Mouse (Mus musculus): ENCODE measurements around the gene Rccd1. TPM values are rescaled to one million over a fixed set of nuclear protein-coding genes. Genes with fewer than 3 reads are reported as not detected.
A peak's percentile ranks its signal among the peaks of the same experiment; 100 is the strongest.

The Rccd1 gene
- polyA plus RNA-seq, 1 experiment from 2014 or later, result 1.6 TPM

- no peak overlapping the region for H3K4me2 ChIP-seq (ENCODE audit: low read depth, low read length)
- H3K36me3 ChIP-seq (replicated peaks; ENCODE audit: insufficient read depth, low read length), result peaks cover 48% of the 10 kb centered on the region
- H3K9me3 ChIP-seq (ENCODE audit: low read length), result no peaks in the 10 kb centered on the region
- no peak for TF ChIP-seq CTCF (IDR thresholded peaks at IDR 0.05; ENCODE audit: low read depth)
- no peak for TF ChIP-seq EP300 (IDR thresholded peaks at IDR 0.05; ENCODE audit: low read depth)
- peaks cover 9% of the 10 kb centered on the region for H3K4me1 ChIP-seq (ENCODE audit: insufficient read depth)
- DNase-seq (no peak), ATAC-seq (no peak)
- H3K27me3 ChIP-seq (ENCODE audit: insufficient read depth, low read length), result no peaks in the 10 kb centered on the region
- no peak overlapping the region for H3K9ac ChIP-seq (replicated peaks)
- WGBS (ENCODE audit: insufficient replicate concordance), result 88% methylated on average over 4 of the region's 4 CpGs
- H3K27ac ChIP-seq (ENCODE audit: low read depth), result no peak overlapping the region
- no peak overlapping the region for H3K4me3 ChIP-seq (ENCODE audit: low read depth, low read length)
Observed at GRCm38 (mm10) chr7:80318670-80319069, 5.6 kb downstream of the Rccd1 start.

- no peak for ATAC-seq
- TF ChIP-seq CTCF (IDR thresholded peaks at IDR 0.05; ENCODE audit: low read depth) (no peak), EP300 (IDR thresholded peaks at IDR 0.05; ENCODE audit: low read depth) (no peak)
- H3K36me3 ChIP-seq (replicated peaks; ENCODE audit: insufficient read depth, low read length), result peaks cover 59% of the 10 kb centered on the region
- WGBS (ENCODE audit: insufficient replicate concordance), result 71% methylated on average over 1 of the region's 1 CpGs
- no peak overlapping the region for H3K27ac ChIP-seq (ENCODE audit: low read depth)
- H3K27me3 ChIP-seq (ENCODE audit: insufficient read depth, low read length), result no peaks in the 10 kb centered on the region
- no peak overlapping the region for H3K9ac ChIP-seq (replicated peaks)
- H3K4me3 ChIP-seq (ENCODE audit: low read depth, low read length), result no peak overlapping the region
- no peaks in the 10 kb centered on the region for H3K9me3 ChIP-seq (ENCODE audit: low read length)
- no peak for DNase-seq
- H3K4me1 ChIP-seq (ENCODE audit: insufficient read depth), result no peaks in the 10 kb centered on the region
- H3K4me2 ChIP-seq (ENCODE audit: low read depth, low read length), result no peak overlapping the region
Observed at GRCm38 (mm10) chr7:80317439-80318115, 6.7 kb downstream of the Rccd1 start.

- ATAC-seq (no peak), DNase-seq (no peak)
- H3K9ac ChIP-seq (replicated peaks), result no peak overlapping the region
- H3K36me3 ChIP-seq (replicated peaks; ENCODE audit: insufficient read depth, low read length), result peaks cover 75% of the 10 kb centered on the region
- H3K9me3 ChIP-seq (ENCODE audit: low read length), result no peaks in the 10 kb centered on the region
- no peaks in the 10 kb centered on the region for H3K4me1 ChIP-seq (ENCODE audit: insufficient read depth)
- no peak overlapping the region for H3K27ac ChIP-seq (ENCODE audit: low read depth)
- 82% methylated on average over 2 of the region's 2 CpGs for WGBS (ENCODE audit: insufficient replicate concordance)
- no peak overlapping the region for H3K4me3 ChIP-seq (ENCODE audit: low read depth, low read length)
- no peak overlapping the region for H3K4me2 ChIP-seq (ENCODE audit: low read depth, low read length)
- TF ChIP-seq CTCF (IDR thresholded peaks at IDR 0.05; ENCODE audit: low read depth) (no peak), EP300 (IDR thresholded peaks at IDR 0.05; ENCODE audit: low read depth) (no peak)
- H3K27me3 ChIP-seq (ENCODE audit: insufficient read depth, low read length), result no peaks in the 10 kb centered on the region
Observed at GRCm38 (mm10) chr7:80315733-80316132, 8.5 kb downstream of the Rccd1 start.

GRCm38 (mm10) chr7:80310771-80311170 is 13.5 kb downstream of the Rccd1 start:
- Histone ChIP-seq H3K9me3 (ENCODE audit: low read length) (no peaks in the 10 kb centered on the region), H3K27me3 (ENCODE audit: insufficient read depth, low read length) (no peaks in the 10 kb centered on the region), H3K27ac (ENCODE audit: low read depth) (no peak overlapping the region), H3K4me3 (ENCODE audit: low read depth, low read length) (no peak overlapping the region), H3K36me3 (replicated peaks; ENCODE audit: insufficient read depth, low read length) (peaks cover 98% of the 10 kb centered on the region), H3K4me1 (ENCODE audit: insufficient read depth) (no peaks in the 10 kb centered on the region), H3K4me2 (ENCODE audit: low read depth, low read length) (no peak overlapping the region), H3K9ac (replicated peaks) (no peak overlapping the region)
- no peak for TF ChIP-seq CTCF (IDR thresholded peaks at IDR 0.05; ENCODE audit: low read depth)
- no peak for TF ChIP-seq EP300 (IDR thresholded peaks at IDR 0.05; ENCODE audit: low read depth)
- 84% methylated on average over 7 of the region's 7 CpGs for WGBS (ENCODE audit: insufficient replicate concordance)
- DNase-seq (no peak), ATAC-seq (no peak)

- 86% methylated on average over 3 of the region's 3 CpGs for WGBS (ENCODE audit: insufficient replicate concordance)
- Histone ChIP-seq H3K4me3 (ENCODE audit: low read depth, low read length) (no peak overlapping the region), H3K9ac (replicated peaks) (no peak overlapping the region), H3K4me1 (ENCODE audit: insufficient read depth) (no peaks in the 10 kb centered on the region), H3K27ac (ENCODE audit: low read depth) (no peak overlapping the region), H3K4me2 (ENCODE audit: low read depth, low read length) (no peak overlapping the region), H3K9me3 (ENCODE audit: low read length) (no peaks in the 10 kb centered on the region), H3K36me3 (replicated peaks; ENCODE audit: insufficient read depth, low read length) (peaks cover 94% of the 10 kb centered on the region), H3K27me3 (ENCODE audit: insufficient read depth, low read length) (no peaks in the 10 kb centered on the region)
- TF ChIP-seq CTCF (IDR thresholded peaks at IDR 0.05; ENCODE audit: low read depth) (peak; percentile 29; the same call in 1 of the 2 replicates), EP300 (IDR thresholded peaks at IDR 0.05; ENCODE audit: low read depth) (no peak)
- no peak for DNase-seq
- no peak for ATAC-seq
Observed at GRCm38 (mm10) chr7:80307766-80308165, 16.5 kb downstream of the Rccd1 start.

- Histone ChIP-seq H3K4me2 (ENCODE audit: low read depth, low read length) (no peak overlapping the region), H3K36me3 (replicated peaks; ENCODE audit: insufficient read depth, low read length) (peaks cover 76% of the 10 kb centered on the region), H3K4me1 (ENCODE audit: insufficient read depth) (0 out of 2 replicates have a peak, but pooled peaks cover 4% of the 10 kb centered on the region), H3K27me3 (ENCODE audit: insufficient read depth, low read length) (no peaks in the 10 kb centered on the region), H3K27ac (ENCODE audit: low read depth) (no peak overlapping the region), H3K4me3 (ENCODE audit: low read depth, low read length) (no peak overlapping the region), H3K9ac (replicated peaks) (no peak overlapping the region), H3K9me3 (ENCODE audit: low read length) (no peaks in the 10 kb centered on the region)
- no peak for DNase-seq
- no peak for ATAC-seq
- TF ChIP-seq EP300 (IDR thresholded peaks at IDR 0.05; ENCODE audit: low read depth), result no peak
- TF ChIP-seq CTCF (IDR thresholded peaks at IDR 0.05; ENCODE audit: low read depth), result peak; percentile 42
- 93% methylated on average over 2 of the region's 2 CpGs for WGBS (ENCODE audit: insufficient replicate concordance)
Observed at GRCm38 (mm10) chr7:80301522-80301921, 22.7 kb downstream of the Rccd1 start.

Measured in liver, postnatal 0 days (tissue).